Mouse (Mus musculus): ENCODE data around the gene Uggt2. TPM values are rescaled to one million over a fixed set of nuclear protein-coding genes. Genes with fewer than 3 reads are reported as not detected.

The Uggt2 gene
- polyA plus RNA-seq, 1 experiment = 0.84 TPM

- TF ChIP-seq POLR2A (IDR thresholded peaks at IDR 0.05; ENCODE audit: control insufficient read depth, extremely low read depth, insufficient read depth, low read length, poor library complexity) = no peak
- TF ChIP-seq CTCF (IDR thresholded peaks at IDR 0.05; ENCODE audit: borderline replicate concordance, control insufficient read depth, extremely low read depth, insufficient read depth, low read length, poor library complexity) = no peak
- Histone ChIP-seq H3K36me3 (ENCODE audit: control insufficient read depth, insufficient read depth, low read length) (no peaks in the 10 kb centered on the region), H3K4me1 (replicated peaks; ENCODE audit: control insufficient read depth, insufficient read depth, low read length) (no peaks in the 10 kb centered on the region), H3K27me3 (ENCODE audit: control insufficient read depth, insufficient read depth, low read length) (no peaks in the 10 kb centered on the region), H3K4me3 (ENCODE audit: control insufficient read depth, insufficient read depth, low read length) (no peak overlapping the region), H3K27ac (ENCODE audit: control insufficient read depth, insufficient read depth, low read length) (no peak overlapping the region)
- peak; percentile 42 for DNase-seq
- WGBS = 74% methylated on average over 1 of the region's 1 CpGs
These were observed 59.0 kb downstream of the Uggt2 start for GRCm38 (mm10) chr14:119040253-119040652.

GRCm38 (mm10) chr14:119037755-119038154, 61.5 kb downstream of the Uggt2 start:
- Histone ChIP-seq H3K36me3 (ENCODE audit: control insufficient read depth, insufficient read depth, low read length) (no peaks in the 10 kb centered on the region), H3K4me3 (ENCODE audit: control insufficient read depth, insufficient read depth, low read length) (no peak overlapping the region), H3K4me1 (replicated peaks; ENCODE audit: control insufficient read depth, insufficient read depth, low read length) (no peaks in the 10 kb centered on the region), H3K27me3 (ENCODE audit: control insufficient read depth, insufficient read depth, low read length) (no peaks in the 10 kb centered on the region), H3K27ac (ENCODE audit: control insufficient read depth, insufficient read depth, low read length) (no peak overlapping the region)
- no peak for DNase-seq
- no peak for TF ChIP-seq POLR2A (IDR thresholded peaks at IDR 0.05; ENCODE audit: control insufficient read depth, extremely low read depth, insufficient read depth, low read length, poor library complexity)
- TF ChIP-seq CTCF (IDR thresholded peaks at IDR 0.05; ENCODE audit: borderline replicate concordance, control insufficient read depth, extremely low read depth, insufficient read depth, low read length, poor library complexity) = no peak
- WGBS = 99% methylated on average over 3 of the region's 3 CpGs

- TF ChIP-seq POLR2A (IDR thresholded peaks at IDR 0.05; ENCODE audit: control insufficient read depth, extremely low read depth, insufficient read depth, low read length, poor library complexity) (no peak), CTCF (IDR thresholded peaks at IDR 0.05; ENCODE audit: borderline replicate concordance, control insufficient read depth, extremely low read depth, insufficient read depth, low read length, poor library complexity) (no peak)
These were observed 62.0 kb downstream of the Uggt2 start for GRCm38 (mm10) chr14:119037076-119037683.

GRCm38 (mm10) chr14:119027675-119028253, 71.5 kb downstream of the Uggt2 start:
- Histone ChIP-seq H3K27ac (ENCODE audit: control insufficient read depth, insufficient read depth, low read length) (no peak overlapping the region), H3K4me1 (replicated peaks; ENCODE audit: control insufficient read depth, insufficient read depth, low read length) (no peaks in the 10 kb centered on the region), H3K4me3 (ENCODE audit: control insufficient read depth, insufficient read depth, low read length) (no peak overlapping the region), H3K36me3 (ENCODE audit: control insufficient read depth, insufficient read depth, low read length) (no peaks in the 10 kb centered on the region), H3K27me3 (ENCODE audit: control insufficient read depth, insufficient read depth, low read length) (no peaks in the 10 kb centered on the region)
- 58% methylated on average over 2 of the region's 2 CpGs for WGBS
- TF ChIP-seq POLR2A (IDR thresholded peaks at IDR 0.05; ENCODE audit: control insufficient read depth, extremely low read depth, insufficient read depth, low read length, poor library complexity) (no peak), CTCF (IDR thresholded peaks at IDR 0.05; ENCODE audit: borderline replicate concordance, control insufficient read depth, extremely low read depth, insufficient read depth, low read length, poor library complexity) (no peak)
- DNase-seq = no peak

More at GRCm38 (mm10) chr14:119037076-119037683, 62.0 kb downstream of the Uggt2 start:
- no peak for DNase-seq
- 95% methylated on average over 12 of the region's 12 CpGs for WGBS
- H3K36me3 ChIP-seq (ENCODE audit: control insufficient read depth, insufficient read depth, low read length) = no peaks in the 10 kb centered on the region
- no peak overlapping the region for H3K4me3 ChIP-seq (ENCODE audit: control insufficient read depth, insufficient read depth, low read length)
- no peaks in the 10 kb centered on the region for H3K27me3 ChIP-seq (ENCODE audit: control insufficient read depth, insufficient read depth, low read length)
- no peak overlapping the region for H3K27ac ChIP-seq (ENCODE audit: control insufficient read depth, insufficient read depth, low read length)
- H3K4me1 ChIP-seq (replicated peaks; ENCODE audit: control insufficient read depth, insufficient read depth, low read length) = no peaks in the 10 kb centered on the region

GRCm38 (mm10) chr14:119027130-119027529, 72.1 kb downstream of the Uggt2 start:
- no peaks in the 10 kb centered on the region for H3K4me1 ChIP-seq (replicated peaks; ENCODE audit: control insufficient read depth, insufficient read depth, low read length)
- H3K27ac ChIP-seq (ENCODE audit: control insufficient read depth, insufficient read depth, low read length) = no peak overlapping the region
- 37% methylated on average over 4 of the region's 4 CpGs for WGBS
- H3K4me3 ChIP-seq (ENCODE audit: control insufficient read depth, insufficient read depth, low read length) = no peak overlapping the region
- no peaks in the 10 kb centered on the region for H3K27me3 ChIP-seq (ENCODE audit: control insufficient read depth, insufficient read depth, low read length)
- DNase-seq = peak; percentile 76
- TF ChIP-seq POLR2A (IDR thresholded peaks at IDR 0.05; ENCODE audit: control insufficient read depth, extremely low read depth, insufficient read depth, low read length, poor library complexity) (no peak), CTCF (IDR thresholded peaks at IDR 0.05; ENCODE audit: borderline replicate concordance, control insufficient read depth, extremely low read depth, insufficient read depth, low read length, poor library complexity) (no peak)
- H3K36me3 ChIP-seq (ENCODE audit: control insufficient read depth, insufficient read depth, low read length) = no peaks in the 10 kb centered on the region

- H3K36me3 ChIP-seq (ENCODE audit: control insufficient read depth, insufficient read depth, low read length) = no peaks in the 10 kb centered on the region
- H3K4me1 ChIP-seq (replicated peaks; ENCODE audit: control insufficient read depth, insufficient read depth, low read length) = no peaks in the 10 kb centered on the region
- H3K4me3 ChIP-seq (ENCODE audit: control insufficient read depth, insufficient read depth, low read length) = no peak overlapping the region
- no peak overlapping the region for H3K27ac ChIP-seq (ENCODE audit: control insufficient read depth, insufficient read depth, low read length)
- DNase-seq = peak; percentile 38
- WGBS = 78% methylated on average over 5 of the region's 5 CpGs
- H3K27me3 ChIP-seq (ENCODE audit: control insufficient read depth, insufficient read depth, low read length) = no peaks in the 10 kb centered on the region
- TF ChIP-seq CTCF (IDR thresholded peaks at IDR 0.05; ENCODE audit: borderline replicate concordance, control insufficient read depth, extremely low read depth, insufficient read depth, low read length, poor library complexity) = no peak
- TF ChIP-seq POLR2A (IDR thresholded peaks at IDR 0.05; ENCODE audit: control insufficient read depth, extremely low read depth, insufficient read depth, low read length, poor library complexity) = no peak
These were observed 73.3 kb downstream of the Uggt2 start for GRCm38 (mm10) chr14:119025889-119026288.

All from thymus, adult 2 months (tissue).